Mouse (Mus musculus): ENCODE results near the gene Ppp1r3f.

The Ppp1r3f gene

GRCm38 (mm10) chrX:7553474-7553873, 20.6 kb downstream of the Ppp1r3f start:
- DNase-seq (ENCODE audit: low spot score in 2 of 2), result no peak

GRCm38 (mm10) chrX:7524961-7525360, 49.1 kb downstream of the Ppp1r3f start:
- DNase-seq (ENCODE audit: low spot score in 2 of 2), result no peak
